Mouse (Mus musculus): Measurements from ENCODE around the gene Hsd3b1. TPM values are rescaled to one million over a fixed set of nuclear protein-coding genes. Genes with fewer than 3 reads are reported as not detected.

The Hsd3b1 gene
- polyA plus RNA-seq, 1 experiment from 2014 or later, result 0.20 TPM

DNA sequence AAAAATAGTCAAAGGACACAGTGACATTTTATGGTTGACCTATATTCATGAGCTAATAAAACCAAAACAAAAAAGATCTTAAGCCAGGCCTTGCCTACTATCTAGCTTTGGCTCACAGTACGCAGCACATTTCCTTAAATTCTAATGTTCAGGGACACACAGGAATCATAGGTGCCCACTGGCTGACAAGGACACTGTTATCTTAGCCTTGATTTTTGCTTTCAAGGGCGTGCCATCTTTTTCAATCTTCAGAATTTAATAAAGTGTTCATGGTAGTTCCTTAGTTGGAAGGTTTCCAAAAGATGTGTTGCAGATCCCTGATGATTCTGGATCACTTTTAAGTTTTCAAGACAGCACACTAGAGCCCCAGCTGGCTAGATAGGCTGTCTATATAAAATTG lies 21.2 kb upstream of the Hsd3b1 start:
- Histone ChIP-seq H3K4me2 (ENCODE audit: low read length) (no peak overlapping the region), H3K4me3 (replicated peaks; ENCODE audit: low read depth, low read length) (no peak overlapping the region), H3K4me1 (replicated peaks; ENCODE audit: insufficient read depth, low read length) (no peaks in the 10 kb centered on the region), H3K27ac (no peak overlapping the region), H3K9ac (ENCODE audit: low read depth, low read length) (no peak overlapping the region), H3K36me3 (ENCODE audit: insufficient read depth, low read length) (no peaks in the 10 kb centered on the region), H3K9me3 (replicated peaks; ENCODE audit: low read length) (no peaks in the 10 kb centered on the region), H3K27me3 (ENCODE audit: insufficient read depth, low read length) (no peaks in the 10 kb centered on the region)
- no peak for DNase-seq (ENCODE audit: low spot score)
- 87% methylated on average over 2 of the region's 2 CpGs for WGBS
- no peak for ATAC-seq (replicated peaks; ENCODE audit: low FRiP score, low read depth)
- TF ChIP-seq CTCF (IDR thresholded peaks at IDR 0.05; ENCODE audit: low read depth), result no peak

DNA sequence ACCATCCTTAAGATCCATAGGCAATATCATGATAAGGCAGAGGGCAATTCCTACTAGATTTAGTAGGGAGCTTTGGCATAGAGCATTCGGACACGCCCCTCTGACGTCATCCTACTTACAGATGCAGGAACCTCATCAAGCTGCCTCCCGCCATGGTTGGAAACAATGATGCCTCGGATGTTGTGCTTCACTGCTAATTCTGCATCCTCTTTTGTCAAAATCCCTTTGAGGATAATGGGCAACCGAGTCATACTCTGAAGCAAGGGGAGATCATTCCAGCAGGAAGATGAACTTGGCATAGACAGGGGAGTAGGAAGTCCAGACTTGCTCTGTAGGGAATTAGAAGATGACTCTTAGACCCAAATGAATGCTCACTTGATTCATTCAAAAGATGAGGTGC lies 20.6 kb upstream of the Hsd3b1 start:
- Histone ChIP-seq H3K4me2 (ENCODE audit: low read length) (no peak overlapping the region), H3K27me3 (ENCODE audit: insufficient read depth, low read length) (no peaks in the 10 kb centered on the region), H3K36me3 (ENCODE audit: insufficient read depth, low read length) (no peaks in the 10 kb centered on the region), H3K4me1 (replicated peaks; ENCODE audit: insufficient read depth, low read length) (no peaks in the 10 kb centered on the region), H3K9ac (ENCODE audit: low read depth, low read length) (no peak overlapping the region), H3K4me3 (replicated peaks; ENCODE audit: low read depth, low read length) (no peak overlapping the region), H3K27ac (no peak overlapping the region), H3K9me3 (replicated peaks; ENCODE audit: low read length) (no peaks in the 10 kb centered on the region)
- TF ChIP-seq CTCF (IDR thresholded peaks at IDR 0.05; ENCODE audit: low read depth), result no peak
- ATAC-seq (replicated peaks; ENCODE audit: low FRiP score, low read depth), result no peak
- WGBS, result 77% methylated on average over 6 of the region's 6 CpGs
- no peak for DNase-seq (ENCODE audit: low spot score)

DNA sequence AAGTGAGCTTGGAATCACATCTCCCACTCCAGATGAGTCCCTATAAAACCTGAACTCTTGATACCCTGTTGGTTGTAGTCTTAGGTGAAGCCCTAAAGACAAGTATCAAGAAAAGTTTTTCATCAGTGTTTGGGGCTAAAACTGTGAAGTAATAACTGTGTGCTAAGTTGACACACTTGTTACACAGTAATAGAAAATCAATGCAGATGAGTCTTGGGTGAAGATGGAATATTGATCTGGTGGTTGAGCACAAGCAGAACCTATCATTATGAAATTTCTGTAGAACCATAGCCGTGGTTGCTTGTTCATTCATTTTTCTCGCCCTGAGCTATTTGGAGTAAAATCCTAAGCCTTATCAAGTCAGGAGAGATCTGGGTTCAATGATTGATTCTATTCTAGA lies 8.6 kb upstream of the Hsd3b1 start:
- WGBS, result 89% methylated on average over 2 of the region's 2 CpGs
- no peak for TF ChIP-seq CTCF (IDR thresholded peaks at IDR 0.05; ENCODE audit: low read depth)

DNA sequence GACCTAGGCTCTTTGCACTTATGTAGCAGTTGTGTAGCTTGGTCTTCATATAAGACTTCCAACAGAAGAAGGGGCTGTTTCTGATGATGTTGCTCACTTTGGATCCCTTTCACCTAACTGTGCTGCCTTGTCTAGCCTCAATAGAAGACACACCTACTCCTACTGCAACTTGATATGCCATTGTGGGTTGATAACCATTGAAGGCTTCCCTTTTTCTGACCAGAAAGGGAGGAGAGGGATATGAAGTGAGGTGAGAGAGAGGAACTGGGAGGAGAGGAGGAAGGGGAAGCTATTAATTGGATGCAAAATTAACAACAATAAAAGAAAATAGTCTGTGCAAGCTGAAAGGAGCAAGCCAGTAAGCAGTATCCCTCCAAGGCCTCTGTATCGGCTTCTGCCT lies 3.2 kb upstream of the Hsd3b1 start:
- TF ChIP-seq CTCF (IDR thresholded peaks at IDR 0.05; ENCODE audit: low read depth), result no peak
- no peak overlapping the region for H3K4me3 ChIP-seq (replicated peaks; ENCODE audit: low read depth, low read length)
- H3K4me1 ChIP-seq (replicated peaks; ENCODE audit: insufficient read depth, low read length), result no peaks in the 10 kb centered on the region
- no peak overlapping the region for H3K27ac ChIP-seq
- H3K36me3 ChIP-seq (ENCODE audit: insufficient read depth, low read length), result no peaks in the 10 kb centered on the region
- H3K27me3 ChIP-seq (ENCODE audit: insufficient read depth, low read length), result no peaks in the 10 kb centered on the region
- H3K4me2 ChIP-seq (ENCODE audit: low read length), result no peak overlapping the region
- H3K9me3 ChIP-seq (replicated peaks; ENCODE audit: low read length), result no peaks in the 10 kb centered on the region
- no peak overlapping the region for H3K9ac ChIP-seq (ENCODE audit: low read depth, low read length)
- DNase-seq (ENCODE audit: low spot score) (no peak), ATAC-seq (replicated peaks; ENCODE audit: low FRiP score, low read depth) (no peak)
- WGBS, result 83% methylated on average over 1 of the region's 1 CpGs

More for the DNA sequence above, 8.6 kb upstream of the Hsd3b1 start:
- no peaks in the 10 kb centered on the region for H3K27me3 ChIP-seq (ENCODE audit: insufficient read depth, low read length)
- H3K4me2 ChIP-seq (ENCODE audit: low read length), result no peak overlapping the region
- H3K9me3 ChIP-seq (replicated peaks; ENCODE audit: low read length), result no peaks in the 10 kb centered on the region
- H3K27ac ChIP-seq, result no peak overlapping the region
- H3K4me1 ChIP-seq (replicated peaks; ENCODE audit: insufficient read depth, low read length), result no peaks in the 10 kb centered on the region
- H3K36me3 ChIP-seq (ENCODE audit: insufficient read depth, low read length), result no peaks in the 10 kb centered on the region
- H3K4me3 ChIP-seq (replicated peaks; ENCODE audit: low read depth, low read length), result no peak overlapping the region
- DNase-seq (ENCODE audit: low spot score) (no peak), ATAC-seq (replicated peaks; ENCODE audit: low FRiP score, low read depth) (no peak)
- H3K9ac ChIP-seq (ENCODE audit: low read depth, low read length), result no peak overlapping the region

DNA sequence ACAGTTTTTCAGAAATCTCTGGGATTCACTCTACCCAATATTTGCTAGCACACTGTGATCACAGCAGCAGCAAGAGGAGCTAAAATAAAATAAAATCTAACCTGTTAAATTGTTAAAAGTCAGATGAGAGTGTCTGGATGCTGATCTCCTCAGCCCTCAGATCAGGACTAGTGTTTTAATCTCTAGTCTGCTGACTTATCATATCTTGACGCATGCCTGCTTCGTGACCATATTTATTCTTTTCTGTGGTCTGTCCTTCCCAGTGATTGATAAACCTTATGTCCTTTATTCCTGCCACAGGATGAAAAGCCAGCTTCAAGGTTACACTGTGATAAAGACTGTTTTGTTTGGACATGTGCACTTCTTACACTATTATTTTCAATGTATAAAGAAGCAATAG lies 1.5 kb downstream of the Hsd3b1 start:
- Histone ChIP-seq H3K27me3 (ENCODE audit: insufficient read depth, low read length) (no peaks in the 10 kb centered on the region), H3K4me3 (replicated peaks; ENCODE audit: low read depth, low read length) (no peak overlapping the region), H3K9ac (ENCODE audit: low read depth, low read length) (no peak overlapping the region), H3K9me3 (replicated peaks; ENCODE audit: low read length) (no peaks in the 10 kb centered on the region), H3K27ac (no peak overlapping the region), H3K4me2 (ENCODE audit: low read length) (no peak overlapping the region), H3K4me1 (replicated peaks; ENCODE audit: insufficient read depth, low read length) (no peaks in the 10 kb centered on the region), H3K36me3 (ENCODE audit: insufficient read depth, low read length) (no peaks in the 10 kb centered on the region)
- WGBS, result 72% methylated on average over 2 of the region's 2 CpGs
- DNase-seq (ENCODE audit: low spot score) (no peak), ATAC-seq (replicated peaks; ENCODE audit: low FRiP score, low read depth) (no peak)
- TF ChIP-seq CTCF (IDR thresholded peaks at IDR 0.05; ENCODE audit: low read depth), result no peak

DNA sequence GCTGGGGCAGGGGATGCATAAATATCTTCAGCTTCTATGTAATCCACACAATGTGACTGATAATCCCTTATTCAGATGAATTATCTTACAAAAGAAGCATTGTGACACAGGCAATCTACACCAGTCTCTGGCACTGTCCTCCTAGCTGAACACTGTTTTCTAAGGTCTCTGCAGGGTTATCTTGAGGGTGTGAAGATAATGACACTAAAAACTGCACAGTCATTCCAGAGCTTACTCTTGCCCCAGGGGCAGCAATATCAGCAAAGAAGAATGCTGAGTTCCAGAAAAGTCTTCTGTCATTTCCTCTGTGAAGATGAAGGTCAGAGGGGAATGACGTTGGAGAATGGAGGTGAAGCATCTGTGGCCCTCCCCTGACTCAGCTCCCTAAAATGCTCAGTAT lies 2.7 kb downstream of the Hsd3b1 start:
- H3K9me3 ChIP-seq (replicated peaks; ENCODE audit: low read length), result no peaks in the 10 kb centered on the region
- 50% methylated on average over 1 of the region's 1 CpGs for WGBS
- TF ChIP-seq CTCF (IDR thresholded peaks at IDR 0.05; ENCODE audit: low read depth), result no peak
- H3K4me1 ChIP-seq (replicated peaks; ENCODE audit: insufficient read depth, low read length), result no peaks in the 10 kb centered on the region
- no peaks in the 10 kb centered on the region for H3K36me3 ChIP-seq (ENCODE audit: insufficient read depth, low read length)
- no peak overlapping the region for H3K4me2 ChIP-seq (ENCODE audit: low read length)
- DNase-seq (ENCODE audit: low spot score) (no peak), ATAC-seq (replicated peaks; ENCODE audit: low FRiP score, low read depth) (no peak)
- no peak overlapping the region for H3K4me3 ChIP-seq (replicated peaks; ENCODE audit: low read depth, low read length)
- H3K9ac ChIP-seq (ENCODE audit: low read depth, low read length), result no peak overlapping the region
- no peak overlapping the region for H3K27ac ChIP-seq
- no peaks in the 10 kb centered on the region for H3K27me3 ChIP-seq (ENCODE audit: insufficient read depth, low read length)

DNA sequence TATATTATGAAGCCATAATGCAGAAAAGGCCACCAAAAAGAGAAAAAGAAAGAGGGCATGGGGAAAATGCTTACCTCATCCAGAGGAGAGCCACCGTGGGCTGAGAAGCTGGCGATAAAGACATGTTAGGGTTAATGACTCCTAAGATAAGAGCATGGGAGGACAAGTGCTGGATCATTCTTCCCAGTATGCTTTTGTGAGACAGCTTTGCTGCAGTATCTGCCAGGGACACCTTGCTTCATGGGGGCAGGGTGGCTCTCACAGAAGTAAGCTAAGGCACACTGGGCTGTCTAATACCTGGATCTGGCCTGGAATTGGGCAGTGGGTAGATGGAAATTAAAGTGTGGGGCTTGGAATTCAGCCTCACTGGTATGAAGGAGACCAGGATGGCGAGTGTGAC lies 4.4 kb downstream of the Hsd3b1 start:
- no peak overlapping the region for H3K27ac ChIP-seq
- no peak overlapping the region for H3K9ac ChIP-seq (ENCODE audit: low read depth, low read length)
- H3K4me1 ChIP-seq (replicated peaks; ENCODE audit: insufficient read depth, low read length), result no peaks in the 10 kb centered on the region
- DNase-seq (ENCODE audit: low spot score) (no peak), ATAC-seq (replicated peaks; ENCODE audit: low FRiP score, low read depth) (no peak)
- WGBS, result 73% methylated on average over 3 of the region's 3 CpGs
- H3K27me3 ChIP-seq (ENCODE audit: insufficient read depth, low read length), result no peaks in the 10 kb centered on the region
- no peaks in the 10 kb centered on the region for H3K9me3 ChIP-seq (replicated peaks; ENCODE audit: low read length)
- TF ChIP-seq CTCF (IDR thresholded peaks at IDR 0.05; ENCODE audit: low read depth), result no peak
- no peaks in the 10 kb centered on the region for H3K36me3 ChIP-seq (ENCODE audit: insufficient read depth, low read length)
- H3K4me2 ChIP-seq (ENCODE audit: low read length), result no peak overlapping the region
- no peak overlapping the region for H3K4me3 ChIP-seq (replicated peaks; ENCODE audit: low read depth, low read length)
